Mouse (Mus musculus) ES-E14 (cell line): ENCODE measurements around the gene Acot3.
"Not testable (repeated sequence)": the region's sequence is repeated elsewhere in the genome, so short reads cannot be mapped to it uniquely, and the experiment has no call there.

Experiments used
- HCFC1 ChIP-seq: IDR thresholded peaks from 2 replicates; pipeline ENCODE4 v1.6.1; 2012; ENCODE audit warnings: low read length, inconsistent platforms, borderline replicate concordance; ENCODE audit not compliant: insufficient read depth
- ZC3H11A ChIP-seq: IDR thresholded peaks from 2 replicates; pipeline ENCODE4 v1.6.1; 2012; ENCODE audit warnings: low read depth, mild to moderate bottlenecking, inconsistent platforms, low read length, borderline replicate concordance
- ZNF384 ChIP-seq: IDR thresholded peaks from 2 replicates; pipeline ENCODE4 v1.6.1; 2012; ENCODE audit warnings: low read depth, low read length, inconsistent platforms

- not testable (repeated sequence) for TF ChIP-seq HCFC1, ZNF384, ZC3H11A
Measured at GRCm38 (mm10) chr12:84069582-84069981, 17.6 kb downstream of the Acot3 start.
